Mouse (Mus musculus): ENCODE results near the gene Gm43951.

GRCm38 (mm10) chr11:72173506-72173905 is 33.1 kb downstream of the Gm43951 start:
- TF ChIP-seq CTCF (IDR thresholded peaks at IDR 0.05; ENCODE audit: control insufficient read depth, insufficient read depth, insufficient replicate concordance, low read depth, low read length) (no peak), POLR2A (IDR thresholded peaks at IDR 0.05; ENCODE audit: control insufficient read depth, low read depth, low read length) (no peak)
